Mouse (Mus musculus) hindbrain, embryonic 16.5 days (tissue): ENCODE measurements around the gene 2900026A02Rik. TPM values are rescaled to one million over a fixed set of nuclear protein-coding genes. Genes with fewer than 3 reads are reported as not detected.

Experiments used
- ATAC-seq: fragments of 200-750 bp; cut with Nextera tagmentation; 2 replicates; pipeline ENCODE4 v1.8.0; 2017; ENCODE audit warnings: moderate TSS enrichment, moderate library complexity
- H3K27ac ChIP-seq: fragments of 300-500 bp; sonication (generic); 2 replicates; pipeline ENCODE4 v1.5.1; 2014; ENCODE audit warnings: low read depth, mild to moderate bottlenecking, control low read depth, low read length, moderate library complexity
- H3K27me3 ChIP-seq: fragments of 300-500 bp; sonication (generic); replicated peaks from 2 replicates; pipeline ENCODE4 v1.6.1; 2014; ENCODE audit warnings: low read length; ENCODE audit not compliant: control insufficient read depth, insufficient read depth
- H3K36me3 ChIP-seq: fragments of 300-500 bp; sonication (generic); 2 replicates; pipeline ENCODE4 v1.6.1; 2014; ENCODE audit warnings: mild to moderate bottlenecking, low read length, moderate library complexity, mixed read lengths; ENCODE audit not compliant: control insufficient read depth, insufficient read depth
- H3K4me1 ChIP-seq: fragments of 300-500 bp; sonication (generic); 2 replicates; pipeline ENCODE4 v1.6.1; 2014; ENCODE audit warnings: low read depth, low read length; ENCODE audit not compliant: control insufficient read depth, insufficient read depth
- H3K4me2 ChIP-seq: fragments of 300-500 bp; sonication (generic); 2 replicates; pipeline ENCODE4 v1.6.1; 2014; ENCODE audit warnings: mild to moderate bottlenecking, low read length, control low read depth, moderate library complexity
- H3K4me3 ChIP-seq: fragments of 300-500 bp; sonication (generic); 2 replicates; pipeline ENCODE4 v1.5.1; 2014; ENCODE audit warnings: mild to moderate bottlenecking, low read length, control low read depth, moderate library complexity
- H3K9ac ChIP-seq: fragments of 300-500 bp; sonication (generic); 2 replicates; pipeline ENCODE4 v1.6.1; 2014; ENCODE audit warnings: low read depth, mild to moderate bottlenecking, control low read depth, low read length, moderate library complexity
- H3K9me3 ChIP-seq: fragments of 300-500 bp; sonication (generic); 2 replicates; pipeline ENCODE4 v1.6.1; 2014; ENCODE audit warnings: mild to moderate bottlenecking, low read length, moderate library complexity; ENCODE audit not compliant: control insufficient read depth
- WGBS: fragments of 180-500 bp; shearing (Covaris S2); extraction: QIAGEN DNeasy Blood & Tissue Kit; methylation state at CpG from one replicate; pipeline ENCODE4 v1.1.7; 2014; 5-methylcytosine and 5-hydroxymethylcytosine counted together
- polyA plus RNA-seq: library from polyadenylated mRNA; unstranded; fragments of >200 nt; fragmentation: Nextera tagmentation; extraction: Ambion mirVana; gene quantifications from 2 replicates; pipeline ENCODE4 v1.2.1, GENCODE M21; 2015

Gene 2900026A02Rik
- polyA plus RNA-seq, 1 experiment from 2014 or later: 4.3 TPM

GRCm38 (mm10) chr5:113150871-113151553 is 70.0 kb downstream of the 2900026A02Rik start:
- no peak for ATAC-seq
- WGBS: 60% methylated on average over 9 of the region's 9 CpGs
- no peak overlapping the region for H3K9ac ChIP-seq

GRCm38 (mm10) chr5:113149052-113149451 is 72.0 kb downstream of the 2900026A02Rik start:
- H3K4me2 ChIP-seq: no peak overlapping the region
- no peak overlapping the region for H3K27ac ChIP-seq
- H3K9ac ChIP-seq: no peak overlapping the region
- H3K27me3 ChIP-seq: no peaks in the 10 kb centered on the region
- H3K4me1 ChIP-seq: peaks cover 28% of the 10 kb centered on the region
- 48% methylated on average over 7 of the region's 7 CpGs for WGBS
- H3K9me3 ChIP-seq: no peaks in the 10 kb centered on the region
- no peak overlapping the region for H3K4me3 ChIP-seq
- ATAC-seq: no peak
- H3K36me3 ChIP-seq: no peaks in the 10 kb centered on the region

More at GRCm38 (mm10) chr5:113150871-113151553, 70.0 kb downstream of the 2900026A02Rik start:
- Histone ChIP-seq H3K27ac (peak overlapping the region; percentile 52), H3K4me2 (no peak overlapping the region), H3K36me3 (no peaks in the 10 kb centered on the region), H3K4me3 (no peak overlapping the region), H3K27me3 (no peaks in the 10 kb centered on the region), H3K9me3 (no peaks in the 10 kb centered on the region), H3K4me1 (peaks cover 23% of the 10 kb centered on the region)

DNA sequence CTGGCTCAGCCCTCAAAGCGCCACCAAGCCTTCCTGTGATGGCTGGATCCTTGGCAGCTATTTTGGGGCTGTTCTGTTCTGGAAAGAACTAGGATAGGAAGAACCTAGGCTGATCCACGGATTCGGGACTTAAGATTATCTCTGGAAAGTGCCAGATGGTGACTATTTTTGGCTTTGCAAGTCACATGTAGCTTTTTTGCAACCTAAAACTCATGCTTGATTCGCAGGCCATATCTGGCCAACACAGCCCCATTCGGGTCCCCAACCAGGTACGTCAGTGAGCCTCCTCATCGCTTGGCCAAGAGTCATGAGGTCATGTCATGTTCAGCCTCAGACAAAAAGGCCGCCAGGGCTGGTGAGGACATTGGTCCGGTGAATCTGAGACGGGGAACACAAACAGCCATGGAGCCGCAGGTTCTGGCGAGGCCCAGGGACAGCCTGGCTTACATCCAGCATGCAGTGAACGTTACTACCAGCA is 73.0 kb downstream of the 2900026A02Rik start:
- H3K36me3 ChIP-seq: no peaks in the 10 kb centered on the region
- WGBS: 66% methylated on average over 13 of the region's 13 CpGs
- no peak overlapping the region for H3K27ac ChIP-seq

DNA sequence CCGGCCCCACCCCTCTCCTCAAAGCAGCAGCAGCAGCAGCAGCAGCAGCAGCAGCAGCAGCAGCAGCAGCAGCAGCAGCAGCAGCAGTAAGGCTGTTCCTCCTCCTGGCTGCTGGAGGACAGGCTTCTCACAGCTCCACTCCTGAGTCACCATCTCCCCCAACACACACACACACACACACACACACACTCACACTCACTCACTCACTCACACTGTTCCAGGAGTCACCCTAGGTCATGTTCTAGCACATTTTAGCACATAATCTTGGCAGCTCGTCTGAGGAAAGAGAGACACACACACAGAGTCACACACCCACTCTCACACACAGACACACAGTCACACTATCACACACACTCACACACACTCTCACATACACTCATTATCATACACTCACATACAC is 74.4 kb downstream of the 2900026A02Rik start:
- Histone ChIP-seq H3K36me3 (no peaks in the 10 kb centered on the region), H3K9ac (no peak overlapping the region), H3K4me1 (peaks cover 26% of the 10 kb centered on the region), H3K27ac (no peak overlapping the region), H3K4me2 (no peak overlapping the region), H3K27me3 (no peaks in the 10 kb centered on the region), H3K4me3 (no peak overlapping the region), H3K9me3 (no peaks in the 10 kb centered on the region)
- WGBS: 82% methylated on average over 2 of the region's 2 CpGs
- ATAC-seq: no peak

More for the DNA sequence above, 73.0 kb downstream of the 2900026A02Rik start:
- no peak for ATAC-seq
- no peak overlapping the region for H3K9ac ChIP-seq
- no peak overlapping the region for H3K4me3 ChIP-seq
- H3K27me3 ChIP-seq: no peaks in the 10 kb centered on the region
- no peak overlapping the region for H3K4me2 ChIP-seq
- peaks cover 24% of the 10 kb centered on the region for H3K4me1 ChIP-seq
- no peaks in the 10 kb centered on the region for H3K9me3 ChIP-seq

DNA sequence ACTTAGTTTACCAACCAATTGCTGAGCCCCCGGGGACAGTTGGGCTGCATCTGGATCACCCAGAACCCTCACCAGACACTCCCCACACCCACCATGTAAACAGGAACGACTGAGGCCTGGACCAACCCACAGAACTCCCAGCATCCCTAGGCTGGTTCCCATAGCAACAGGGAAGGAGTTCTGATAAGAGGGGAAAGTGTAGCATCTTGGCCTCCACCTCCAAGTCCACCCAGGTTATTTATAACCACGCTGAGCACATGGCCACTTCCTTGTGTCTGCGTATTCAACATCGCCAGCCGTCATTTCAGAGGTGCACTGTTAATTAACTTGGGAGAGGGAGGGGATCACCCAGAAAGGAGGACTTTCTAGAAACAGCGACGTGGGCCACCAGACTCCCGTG is 75.9 kb downstream of the 2900026A02Rik start:
- H3K36me3 ChIP-seq: no peaks in the 10 kb centered on the region
- no peak overlapping the region for H3K4me2 ChIP-seq
- no peaks in the 10 kb centered on the region for H3K27me3 ChIP-seq
- peaks cover 20% of the 10 kb centered on the region for H3K4me1 ChIP-seq
- 0 out of 2 replicates have a peak, but pooled peaks cover 3% of the 10 kb centered on the region for H3K9me3 ChIP-seq
- no peak overlapping the region for H3K27ac ChIP-seq
- ATAC-seq: 0 out of 2 replicates have a peak, but pooled peaks have one; percentile 29
- H3K4me3 ChIP-seq: no peak overlapping the region
- 58% methylated on average over 9 of the region's 9 CpGs for WGBS
- no peak overlapping the region for H3K9ac ChIP-seq

- Histone ChIP-seq H3K4me3 (no peak overlapping the region), H3K9ac (no peak overlapping the region), H3K9me3 (0 out of 2 replicates have a peak, but pooled peaks cover 3% of the 10 kb centered on the region), H3K4me1 (peaks cover 31% of the 10 kb centered on the region), H3K36me3 (no peaks in the 10 kb centered on the region), H3K27ac (peak overlapping the region; percentile 55), H3K4me2 (no peak overlapping the region), H3K27me3 (peaks cover 2% of the 10 kb centered on the region; the same call in 1 of the 2 replicates)
- ATAC-seq: no peak
- WGBS: 50% methylated on average over 11 of the region's 11 CpGs
These were observed 78.5 kb downstream of the 2900026A02Rik start for GRCm38 (mm10) chr5:113142486-113142885.

DNA sequence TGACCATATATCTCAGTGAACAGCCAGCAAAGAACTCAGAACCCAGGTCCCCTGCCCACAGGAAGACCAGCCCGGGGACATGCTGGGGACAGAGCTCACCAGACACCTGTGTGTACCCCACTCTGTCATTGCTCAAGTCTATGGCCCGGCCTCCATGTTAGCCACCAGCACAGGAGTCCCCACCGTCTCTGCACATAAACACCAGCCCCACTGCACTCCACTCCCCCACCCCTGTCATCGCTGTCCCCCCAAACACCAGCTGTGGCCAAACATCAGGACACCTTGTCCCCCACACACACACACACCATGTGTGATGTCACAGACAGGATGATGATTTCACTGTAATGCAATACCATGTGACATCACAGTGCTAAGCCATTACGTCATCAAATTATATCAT is 79.0 kb downstream of the 2900026A02Rik start:
- no peak overlapping the region for H3K4me2 ChIP-seq
- peaks cover 36% of the 10 kb centered on the region for H3K4me1 ChIP-seq
- 0 out of 2 replicates have a peak, but pooled peaks cover 3% of the 10 kb centered on the region for H3K9me3 ChIP-seq
- H3K4me3 ChIP-seq: no peak overlapping the region
- no peak for ATAC-seq
- no peak overlapping the region; the same call in 1 of the 2 replicates for H3K27ac ChIP-seq
- no peak overlapping the region for H3K9ac ChIP-seq
- peaks cover 2% of the 10 kb centered on the region; the same call in 1 of the 2 replicates for H3K27me3 ChIP-seq
- WGBS: 89% methylated on average over 5 of the region's 5 CpGs
- no peaks in the 10 kb centered on the region for H3K36me3 ChIP-seq

DNA sequence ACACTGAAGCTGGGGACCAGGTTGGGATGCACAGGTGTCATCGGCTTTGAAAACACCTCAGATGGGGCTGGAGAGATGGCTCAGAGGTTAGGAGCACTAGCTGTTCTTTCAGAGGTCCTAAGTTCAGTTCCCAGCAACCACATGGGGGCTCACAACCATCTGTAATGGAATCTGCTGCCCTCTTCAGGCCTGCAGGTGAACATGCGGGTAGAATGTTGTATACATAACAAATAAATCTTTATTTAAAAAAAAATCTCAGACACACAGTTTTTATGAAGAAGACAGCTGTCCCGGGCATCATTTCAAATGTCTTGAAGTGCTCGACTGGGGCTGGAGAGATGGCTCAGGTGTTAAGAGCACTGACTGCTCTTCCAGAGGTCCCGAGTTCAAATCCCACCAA is 80.2 kb downstream of the 2900026A02Rik start:
- 0 out of 2 replicates have a peak, but pooled peaks cover 3% of the 10 kb centered on the region for H3K9me3 ChIP-seq
- H3K9ac ChIP-seq: no peak overlapping the region
- ATAC-seq: no peak
- 98% methylated on average over 5 of the region's 5 CpGs for WGBS
- H3K27ac ChIP-seq: no peak overlapping the region
- H3K4me1 ChIP-seq: peaks cover 38% of the 10 kb centered on the region
- no peaks in the 10 kb centered on the region for H3K36me3 ChIP-seq
- H3K27me3 ChIP-seq: peaks cover 2% of the 10 kb centered on the region; the same call in 1 of the 2 replicates
- no peak overlapping the region for H3K4me2 ChIP-seq
- H3K4me3 ChIP-seq: no peak overlapping the region

GRCm38 (mm10) chr5:113140051-113140450 is 81.0 kb downstream of the 2900026A02Rik start:
- ATAC-seq: no peak
- H3K27me3 ChIP-seq: peaks cover 2% of the 10 kb centered on the region; the same call in 1 of the 2 replicates
- peaks cover 34% of the 10 kb centered on the region for H3K4me1 ChIP-seq
- WGBS: 92% methylated on average over 3 of the region's 3 CpGs
- no peak overlapping the region for H3K9ac ChIP-seq
- no peak overlapping the region for H3K4me3 ChIP-seq
- H3K27ac ChIP-seq: no peak overlapping the region
- H3K4me2 ChIP-seq: no peak overlapping the region
- 0 out of 2 replicates have a peak, but pooled peaks cover 3% of the 10 kb centered on the region for H3K9me3 ChIP-seq
- no peaks in the 10 kb centered on the region for H3K36me3 ChIP-seq
